Mouse (Mus musculus) monocyte, adult 2 months (primary cell): Measurements from ENCODE around the gene Unc5b.

Experiments used
- DNase-seq, 2 experiments: peaks; one replicate each; pipeline ENCODE4 v3.0.0; 2022; ENCODE audit warnings: low spot score in 2 of 2, low read depth in 1 of 2

The Unc5b gene

DNA sequence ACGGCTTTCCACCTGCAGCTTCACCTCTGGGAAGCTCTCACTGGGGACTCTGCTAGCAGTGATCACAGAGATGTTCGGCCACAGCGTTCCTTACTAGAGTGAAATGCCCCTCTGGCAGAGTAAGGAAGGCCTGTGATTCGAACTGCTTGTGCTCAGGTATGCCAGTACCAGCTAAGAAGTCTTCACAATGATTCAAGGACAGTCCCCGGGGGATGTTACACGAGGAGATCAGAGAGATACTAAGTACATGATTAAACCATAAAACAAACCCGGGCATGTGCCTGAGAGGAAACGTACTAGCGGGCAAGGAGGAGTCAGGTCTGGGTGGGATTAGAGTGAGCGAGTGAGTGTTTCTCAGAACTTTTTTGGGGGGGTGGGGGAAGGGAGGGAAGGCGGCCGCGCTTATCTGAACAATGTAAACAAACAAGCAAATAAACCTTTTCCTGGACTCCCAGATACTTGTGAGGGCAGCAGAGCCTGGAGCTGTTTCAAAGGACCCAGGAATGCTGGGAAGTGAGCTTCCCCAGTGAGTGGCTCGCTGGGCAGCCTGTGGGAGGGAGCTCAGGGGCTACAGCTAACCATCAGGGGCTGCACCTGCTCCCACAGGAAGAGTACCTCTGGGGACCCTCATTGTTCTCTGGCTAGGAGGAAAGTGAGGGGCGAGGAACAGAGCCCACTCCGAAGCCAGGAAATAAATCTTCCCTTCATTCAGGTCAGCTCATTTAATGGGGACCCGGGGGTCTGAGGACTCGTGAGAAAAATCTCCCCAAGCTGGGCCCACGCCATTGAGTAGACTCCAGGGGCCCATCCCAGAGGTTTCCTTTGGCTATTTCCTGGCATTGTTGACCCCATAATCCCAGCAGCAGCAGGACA, 30.9 kb downstream of the Unc5b start:
- DNase-seq = no peak

DNA sequence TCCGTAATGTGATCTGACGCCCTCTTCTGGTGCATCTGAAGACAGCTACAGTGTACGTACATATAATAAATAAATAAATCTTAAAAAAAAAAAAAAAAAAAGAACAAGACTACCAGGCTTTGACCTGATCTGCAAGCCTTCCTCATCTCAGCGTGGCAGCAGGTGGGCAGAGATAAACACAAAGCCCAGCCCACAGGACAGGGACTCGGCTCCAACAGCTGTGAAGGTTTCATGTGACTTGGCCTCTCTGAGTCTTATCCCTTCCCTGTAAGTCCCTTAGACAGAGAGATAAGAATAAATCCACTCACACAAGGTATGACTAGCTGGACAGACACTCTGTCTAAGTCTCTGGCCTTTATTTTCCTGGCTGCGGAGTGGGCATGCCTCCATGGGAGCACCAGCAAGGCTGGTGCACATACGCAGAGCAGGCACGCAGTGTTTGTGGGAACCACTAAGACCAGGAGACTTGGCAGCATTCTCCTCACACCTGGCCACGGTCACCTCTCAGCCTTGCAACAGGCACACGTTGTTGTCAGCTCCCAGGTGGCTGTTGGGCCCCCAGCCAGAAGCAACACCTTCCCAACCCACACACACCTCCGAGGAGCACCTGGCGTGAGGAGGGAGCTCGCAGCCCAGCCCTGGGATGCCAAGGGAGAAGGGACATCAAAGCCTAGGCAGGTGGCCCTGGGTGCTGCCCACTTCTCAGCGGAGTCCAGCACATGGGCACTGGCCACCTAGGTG, 33.5 kb downstream of the Unc5b start:
- no peak for DNase-seq

DNA sequence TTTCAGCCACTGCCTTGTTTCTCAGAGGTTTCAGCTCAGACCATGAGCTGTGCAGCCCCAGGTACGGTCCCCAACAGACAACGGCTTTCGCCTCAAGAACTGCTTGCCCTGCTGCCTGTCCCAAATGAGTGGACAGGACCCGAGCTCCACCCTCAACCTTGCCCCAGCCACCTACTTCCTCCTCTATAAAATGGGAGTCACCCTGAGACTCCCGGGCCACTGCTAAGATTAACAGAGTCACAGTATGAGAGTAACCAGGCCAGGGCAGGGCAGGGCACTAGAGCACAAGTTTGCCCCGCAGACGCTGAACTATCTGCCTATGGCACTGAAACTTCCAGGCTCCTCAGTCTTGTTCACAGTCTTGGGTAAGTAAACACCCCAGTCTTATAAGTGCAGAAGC, 34.9 kb downstream of the Unc5b start:
- no peak for DNase-seq

DNA sequence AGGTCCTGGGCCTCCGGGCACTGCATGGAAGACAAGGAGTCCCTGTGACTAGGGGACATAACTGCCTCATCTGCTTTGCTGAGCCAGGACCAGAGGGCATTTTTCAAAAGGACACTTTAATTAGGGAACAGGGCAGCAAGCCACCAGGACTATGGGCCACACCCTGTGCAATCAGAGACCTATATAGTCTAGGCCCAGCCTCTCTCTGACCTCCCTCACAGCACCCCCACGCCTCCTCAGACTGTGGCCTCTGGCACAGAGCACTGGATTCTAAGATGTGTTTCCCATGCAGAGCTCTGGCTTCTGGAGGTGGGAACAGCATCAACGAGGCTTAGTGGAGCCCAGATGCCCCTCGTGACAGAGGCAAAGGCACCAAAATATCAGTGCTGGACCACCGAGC, 35.4 kb downstream of the Unc5b start:
- no peak for DNase-seq

DNA sequence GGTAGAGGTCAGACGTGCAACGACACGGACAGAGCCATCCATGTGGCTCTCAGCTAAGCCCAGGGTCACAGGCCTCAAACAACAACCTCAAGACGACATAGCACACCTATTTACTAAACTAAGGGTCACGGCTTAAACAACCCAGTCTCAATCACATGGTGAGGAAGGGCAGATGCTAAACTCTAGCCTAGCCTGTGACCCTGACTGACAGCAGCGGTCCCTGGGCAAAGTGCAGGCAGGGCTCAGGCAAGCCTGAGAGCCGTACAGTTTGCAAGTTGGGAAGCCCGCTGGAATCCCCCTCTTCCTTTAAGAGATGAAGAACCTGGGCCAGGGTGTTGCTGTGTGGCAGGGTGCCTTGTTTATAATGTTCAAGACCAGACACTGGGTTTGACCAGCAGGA, 36.6 kb downstream of the Unc5b start:
- DNase-seq = no peak

DNA sequence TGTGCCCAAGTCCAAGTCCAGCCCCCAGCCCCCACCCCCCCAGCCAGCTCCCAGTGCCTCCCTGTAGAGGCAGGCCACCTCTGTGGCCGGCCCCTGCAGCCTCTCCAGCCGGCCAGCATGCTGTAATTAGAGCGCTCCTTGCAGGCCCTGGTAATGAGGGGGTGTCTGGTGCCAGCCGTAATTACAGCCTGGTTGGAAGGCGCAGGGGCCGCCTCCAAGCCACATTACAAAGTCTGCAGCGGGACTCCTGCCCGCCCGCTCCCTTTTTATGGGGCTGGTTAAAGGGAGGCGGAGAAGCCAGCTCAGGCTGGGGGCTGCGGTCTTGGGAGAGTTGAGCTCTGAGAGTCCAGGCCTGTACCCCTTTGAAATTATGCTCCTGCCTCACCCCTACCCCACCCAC, 37.0 kb downstream of the Unc5b start:
- DNase-seq = no peak

DNA sequence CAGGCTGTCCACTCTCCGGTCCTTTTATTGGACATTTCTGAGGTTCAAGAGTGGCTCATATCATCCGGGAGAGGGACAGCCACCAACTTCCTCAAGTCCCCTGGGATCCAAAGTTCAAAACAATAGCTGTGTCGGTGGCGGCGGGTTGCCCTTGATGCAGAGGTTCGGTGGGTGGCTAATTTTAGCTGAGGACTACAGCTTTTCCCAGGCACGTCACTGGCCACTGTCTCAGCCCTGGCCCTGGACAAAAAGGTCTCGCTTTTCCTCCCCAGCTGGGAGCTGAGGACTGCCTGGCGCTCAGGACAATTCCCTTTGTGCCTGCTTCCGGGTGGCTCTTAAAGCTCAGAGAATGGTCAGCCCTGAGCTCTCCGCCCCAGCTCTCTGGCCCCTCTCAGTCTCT, 38.5 kb downstream of the Unc5b start:
- DNase-seq = no peak

DNA sequence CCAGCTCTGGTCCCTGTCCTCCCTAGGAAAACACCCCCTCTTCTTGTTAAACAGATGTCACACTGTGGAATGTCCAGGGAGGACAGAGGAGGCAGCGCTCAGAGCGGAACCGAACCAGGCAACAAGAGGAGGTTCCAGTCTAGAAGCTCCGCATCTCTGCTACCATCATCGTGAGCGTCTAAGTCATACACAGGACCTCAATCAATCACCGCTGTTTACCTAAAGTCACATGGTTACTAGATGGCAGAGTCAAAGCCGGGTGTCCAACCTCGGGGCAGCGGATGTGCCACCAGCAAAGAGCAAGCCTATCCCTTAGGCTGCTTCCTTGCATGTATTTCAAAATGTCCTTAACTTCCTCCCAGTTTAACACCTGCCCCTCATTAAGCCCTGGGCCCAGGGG, 39.0 kb downstream of the Unc5b start:
- no peak for DNase-seq

DNA sequence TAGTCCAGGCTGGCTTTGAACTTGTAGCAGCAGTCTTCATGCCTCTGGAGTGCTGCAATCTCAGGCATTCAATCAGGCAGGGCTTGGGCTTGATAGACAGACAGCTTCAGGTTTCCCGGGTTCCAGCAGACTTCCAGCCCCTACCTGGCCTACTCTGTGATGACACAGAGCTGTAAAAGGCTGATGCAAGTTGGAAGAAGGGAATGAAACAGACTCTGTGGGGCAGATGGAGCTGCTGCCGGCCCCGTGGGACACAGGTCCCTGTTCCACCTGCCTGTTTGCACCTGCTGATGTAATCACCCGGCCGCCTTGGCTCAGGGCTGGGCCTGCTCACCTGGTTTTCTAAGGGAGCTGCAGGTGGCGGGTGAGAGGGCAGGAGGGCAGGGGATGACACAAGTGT, 40.5 kb downstream of the Unc5b start:
- DNase-seq = no peak

DNA sequence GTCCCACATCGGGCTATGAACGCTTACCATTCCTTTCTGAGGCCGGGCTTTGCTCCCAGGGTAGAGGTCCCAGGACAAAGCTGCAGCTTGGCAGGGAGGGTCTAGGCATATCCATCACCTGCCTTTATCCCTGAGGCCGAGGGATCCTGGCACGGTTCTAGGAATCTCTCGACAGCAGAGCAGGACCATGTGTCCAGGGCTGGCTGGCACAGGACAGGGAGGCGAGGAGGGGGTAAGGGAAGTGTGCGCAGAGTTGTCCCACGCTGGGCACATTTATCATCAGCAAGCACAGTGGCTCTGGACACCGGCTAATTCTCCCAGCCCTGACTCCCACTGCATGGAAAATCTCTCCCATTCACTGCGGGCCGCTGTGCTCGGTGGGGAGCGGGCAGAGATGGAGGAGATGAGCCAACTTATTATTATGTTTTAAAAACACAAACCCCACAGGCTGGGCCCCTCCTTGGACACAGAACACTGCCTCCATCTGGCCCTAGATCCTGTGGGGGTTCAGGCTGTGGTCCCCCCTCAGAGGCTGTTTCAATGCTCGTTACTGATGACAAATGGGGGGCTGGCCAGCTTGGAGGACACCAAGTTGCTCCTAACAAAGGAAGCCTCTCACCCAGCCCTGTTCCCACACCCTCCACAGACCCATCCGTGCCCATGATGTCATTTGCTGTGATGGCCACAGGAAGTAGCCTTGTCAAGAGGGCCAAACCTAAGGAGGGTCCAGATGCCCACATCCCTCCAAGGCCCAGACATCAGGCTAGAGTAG, 43.9 kb downstream of the Unc5b start:
- no peak for DNase-seq

DNA sequence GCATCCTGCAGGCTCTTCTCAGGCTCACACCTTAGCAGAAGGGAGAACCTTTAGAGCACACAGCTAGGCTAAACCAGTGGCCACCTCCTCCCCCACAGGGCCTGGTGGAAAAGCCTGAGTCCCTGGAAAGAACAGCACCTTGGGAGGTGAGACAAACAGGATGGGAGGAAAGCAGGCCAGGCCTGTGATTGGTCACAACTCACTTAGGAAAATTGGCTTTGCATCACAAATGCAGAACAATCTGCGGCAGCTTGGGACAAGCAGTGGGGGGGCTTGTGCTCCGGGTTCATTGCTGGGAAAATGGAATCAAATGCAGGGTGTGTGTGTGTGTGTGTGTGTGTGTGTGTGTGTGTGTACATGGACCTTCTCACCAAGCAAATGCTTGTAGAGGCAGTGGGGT, 47.8 kb downstream of the Unc5b start:
- no peak for DNase-seq

DNA sequence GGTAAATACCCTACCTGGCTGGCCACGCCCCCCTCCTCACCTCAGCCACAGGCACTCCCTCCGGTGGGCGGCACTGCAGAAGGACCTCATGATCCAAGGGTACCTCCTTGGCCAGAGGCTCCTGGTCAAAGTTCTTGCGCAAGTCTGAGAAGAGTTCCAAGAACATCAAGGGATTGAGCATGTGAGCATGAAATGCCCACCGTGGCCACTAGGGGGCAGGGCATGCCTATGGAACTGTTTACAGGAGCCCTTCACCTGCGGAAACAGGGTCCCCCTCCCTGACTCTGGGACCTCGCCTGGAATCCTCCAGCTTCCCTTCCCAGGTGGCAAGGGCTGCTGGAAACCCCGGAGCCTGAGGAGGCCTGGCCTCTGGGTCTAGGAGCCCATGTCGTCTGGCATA, 51.8 kb downstream of the Unc5b start:
- peak; percentile 20 to 21 for DNase-seq

DNA sequence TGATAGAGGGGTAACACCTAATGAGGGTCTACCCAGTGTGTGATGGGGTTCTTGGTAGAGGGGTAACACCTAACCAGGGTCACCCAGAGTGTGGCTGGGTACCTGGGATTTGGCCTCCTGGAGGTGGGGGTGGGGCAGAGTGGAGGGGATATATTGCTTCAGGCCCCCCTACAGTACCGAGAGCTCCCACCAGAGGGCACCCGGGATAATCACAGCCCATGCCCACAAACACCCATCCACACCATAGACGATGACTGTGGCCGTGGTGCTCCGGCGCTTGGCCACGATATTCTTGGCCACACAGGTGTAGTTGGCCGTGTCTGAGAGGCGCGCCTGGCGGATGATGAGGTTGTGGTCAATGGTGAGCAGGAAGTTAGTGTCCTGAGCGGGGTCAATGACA, 52.8 kb downstream of the Unc5b start:
- DNase-seq = no peak

DNA sequence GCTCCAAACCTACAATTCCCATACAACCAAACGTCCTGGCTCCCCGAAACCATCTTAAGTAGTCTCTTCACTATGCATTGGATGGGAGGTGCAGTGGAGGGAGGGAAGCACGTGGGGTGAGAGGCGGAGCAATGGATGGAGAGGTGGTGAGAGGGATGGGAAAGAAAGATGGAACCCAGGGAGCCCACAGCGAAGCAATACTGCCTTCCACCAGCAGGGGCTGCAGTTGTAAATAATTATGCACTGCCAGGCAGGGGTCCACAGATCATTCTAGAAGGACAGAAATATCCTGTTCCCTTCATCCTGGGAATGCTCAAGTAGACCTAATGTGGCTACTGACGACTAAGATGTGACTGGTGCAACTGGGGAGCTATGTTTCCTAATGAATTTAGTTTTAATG, 55.9 kb downstream of the Unc5b start:
- DNase-seq = no peak

DNA sequence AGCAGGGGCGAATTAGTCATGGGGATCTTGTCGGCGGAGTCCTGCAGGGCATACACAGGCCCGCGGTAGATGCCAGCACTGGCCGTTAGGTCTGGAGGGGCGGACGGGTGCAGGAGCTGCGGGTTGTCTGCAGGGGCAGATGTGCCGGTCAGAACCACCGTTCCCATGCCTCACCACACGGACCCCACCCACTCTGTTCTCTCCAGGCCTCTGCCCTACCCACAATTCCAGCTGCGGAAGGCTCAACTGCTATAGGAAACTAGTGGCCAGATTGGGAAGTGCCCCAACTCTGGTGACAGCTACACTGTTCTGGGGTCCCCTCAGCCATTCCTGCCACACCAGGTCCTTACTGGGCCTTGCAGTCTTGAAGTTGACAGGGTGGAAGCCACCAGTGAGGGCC, 56.8 kb downstream of the Unc5b start:
- no peak for DNase-seq

DNA sequence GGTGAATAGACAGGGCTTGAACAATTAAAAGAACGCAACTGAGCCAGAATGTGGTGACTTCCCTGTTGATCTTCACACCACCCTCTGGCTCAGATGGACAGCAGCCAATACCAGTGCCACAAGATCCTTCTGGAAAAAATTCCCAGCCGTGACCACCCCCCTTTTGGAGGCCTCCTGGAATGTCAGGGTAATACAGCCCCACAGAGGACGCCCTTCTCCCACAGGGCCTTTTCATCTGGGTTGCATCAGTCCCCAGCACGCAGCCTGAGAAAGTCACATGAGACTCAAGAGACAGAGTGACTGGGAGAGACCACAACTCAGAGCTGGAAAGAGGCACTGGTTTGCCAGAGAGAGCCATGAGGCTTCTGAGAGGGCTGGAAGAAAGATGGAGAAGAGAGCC, 60.5 kb downstream of the Unc5b start:
- no peak for DNase-seq

DNA sequence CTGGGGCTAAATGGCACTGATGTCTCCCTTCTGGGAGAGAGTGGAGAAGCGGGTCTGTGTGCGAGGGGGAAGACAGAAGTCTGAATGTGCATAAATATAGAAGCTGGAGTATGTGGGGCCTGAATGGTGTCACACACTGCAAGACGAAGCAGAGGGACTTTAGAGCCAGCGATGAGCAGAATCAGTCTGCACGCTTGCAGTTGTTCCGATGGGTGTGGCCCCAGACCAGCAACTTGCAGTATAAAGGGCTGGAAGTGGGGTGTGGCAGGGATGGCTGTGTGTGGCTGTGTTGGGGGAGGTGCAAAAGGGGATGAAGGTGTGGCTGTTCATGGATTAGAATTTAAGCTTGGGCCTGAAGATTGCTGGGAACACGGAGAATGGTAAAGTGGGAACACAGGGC, 62.8 kb downstream of the Unc5b start:
- DNase-seq = no peak

DNA sequence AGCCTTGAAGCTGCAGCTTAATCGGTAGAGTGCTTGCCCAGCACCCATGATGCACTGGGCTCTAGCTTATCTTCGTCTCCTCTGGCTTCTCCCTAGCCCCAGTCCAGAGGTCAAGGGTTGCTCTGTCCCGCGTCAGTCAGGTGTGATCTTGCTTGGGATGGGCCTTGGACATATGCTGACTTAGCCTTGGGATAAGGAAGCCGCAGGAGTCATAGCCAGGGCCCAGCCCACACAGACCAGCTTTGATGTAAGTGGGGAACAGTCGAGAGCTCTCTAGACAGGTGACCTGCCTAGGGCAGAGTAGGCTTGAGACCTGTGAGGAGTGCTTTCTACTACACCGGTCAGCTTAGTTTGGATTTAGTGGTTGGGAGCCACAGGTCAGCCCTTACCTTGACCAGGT, 64.0 kb downstream of the Unc5b start:
- DNase-seq = no peak

DNA sequence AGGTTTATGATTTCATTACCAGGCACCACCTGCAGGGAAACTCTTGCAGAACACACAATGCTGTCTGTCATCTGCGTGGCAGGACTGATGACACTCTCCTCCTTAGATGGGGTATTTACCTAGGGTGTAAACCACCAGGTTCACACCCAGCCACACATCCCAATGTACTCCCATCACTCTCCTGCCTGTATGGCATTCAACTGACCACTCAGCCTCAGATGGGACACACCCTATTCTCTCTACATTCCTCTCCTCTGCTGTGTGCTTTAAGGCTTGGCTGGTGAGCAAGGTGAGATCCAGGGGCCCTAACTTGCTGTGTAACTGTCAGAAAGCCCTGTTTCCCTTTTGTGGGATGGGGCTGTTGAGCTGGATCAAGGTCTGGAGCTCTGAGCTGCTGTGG, 69.3 kb downstream of the Unc5b start:
- no peak for DNase-seq

DNA sequence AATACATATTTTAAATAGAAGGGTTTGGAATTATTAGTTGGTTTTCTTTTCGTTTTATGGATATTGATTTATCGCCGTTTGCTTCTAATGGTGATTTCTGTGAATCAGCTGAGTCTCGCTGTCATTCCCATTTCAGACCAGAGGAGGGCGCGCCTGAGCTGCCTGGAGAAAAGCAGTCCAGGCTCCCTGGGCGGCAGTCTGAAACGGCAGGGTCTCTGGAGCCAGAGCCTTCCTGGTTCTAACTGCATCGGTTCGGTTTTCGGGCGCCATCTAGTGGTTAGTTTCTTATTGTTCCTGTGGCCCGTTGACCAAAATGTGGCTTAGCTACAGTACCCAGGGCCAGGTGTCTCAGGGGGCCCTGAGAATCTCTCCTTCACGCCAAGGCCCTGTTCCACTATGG, 71.0 kb downstream of the Unc5b start:
- peak; percentile 71 to 80 for DNase-seq

DNA sequence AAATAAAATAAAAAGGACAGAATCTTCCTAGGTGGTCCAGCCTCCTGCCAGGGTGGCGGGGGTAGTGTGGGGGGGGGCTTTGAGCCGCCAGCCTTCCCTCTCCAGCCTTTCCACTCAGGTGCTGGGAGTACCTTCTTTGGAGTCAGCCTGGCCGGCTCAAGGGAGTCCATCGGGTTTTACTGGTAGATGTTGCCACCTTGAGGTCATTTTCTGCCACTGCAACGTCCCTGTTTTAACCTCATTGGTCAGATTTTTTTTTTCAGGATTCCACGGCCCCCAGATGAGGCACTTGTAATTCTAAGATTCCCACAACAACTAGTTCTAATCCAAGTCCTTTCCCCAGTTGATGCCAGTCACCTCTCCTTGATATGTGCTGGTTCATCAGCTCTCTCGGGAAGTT, 74.4 kb downstream of the Unc5b start:
- peak in 1 of 2 experiments; percentile 23 for DNase-seq

DNA sequence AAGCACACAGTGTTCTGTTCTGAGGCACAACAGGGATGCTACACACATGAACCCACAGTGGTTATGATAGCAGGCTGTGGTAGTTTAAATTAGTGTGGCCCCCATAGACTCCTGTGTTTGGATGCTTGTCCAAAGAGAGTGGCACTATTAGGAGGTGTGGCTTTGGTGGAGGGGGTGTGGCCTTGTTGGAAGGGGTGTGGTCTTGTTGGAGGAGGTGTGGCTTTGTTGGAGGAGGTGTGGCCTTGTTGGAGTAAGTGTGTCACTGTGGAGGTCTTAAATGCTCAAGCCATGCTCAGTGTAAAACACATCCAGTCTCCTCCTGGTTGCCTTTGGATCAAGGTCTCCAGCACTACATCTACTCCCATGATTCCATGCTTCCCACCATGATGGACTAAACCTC, 75.2 kb downstream of the Unc5b start:
- no peak for DNase-seq
